Comparison of ENCODE assay signal across 24 mouse cellular contexts in genomic region chr16:44676357-44676756, GRCm38 (mm10). TPM values are rescaled to one million over a fixed set of nuclear protein-coding genes. Genes with fewer than 3 reads are reported as not detected.
DNase-seq lines count a peak whose midpoint lies in the region; ATAC-seq lines count a peak whose summit lies in the region.
"Had no signal": no experiment of that assay in that cellular context is flagged by ENCODE, and none has a peak within 500 bp of the region (broad histone marks: within the 10 kb centered on the region; RNA-seq: fewer than 3 reads in every experiment).

No protein-coding gene starts in this region.

- no peaks in the 10 kb centered on the region for H3K36me3 ChIP-seq in midbrain, embryonic 10.5 days
- H3K36me3 ChIP-seq in midbrain, embryonic 15.5 days (replicated peaks) = no peaks in the 10 kb centered on the region
- H3K36me3 ChIP-seq in limb, embryonic 13.5 days = no peaks in the 10 kb centered on the region
- H3K36me3 ChIP-seq: intestine, embryonic 15.5 days; lung, embryonic 15.5 days had no signal

- 96% methylated on average over 2 of the region's 2 CpGs for WGBS in midbrain, embryonic 10.5 days
- 89% methylated on average over 2 of the region's 2 CpGs for WGBS in midbrain, embryonic 15.5 days
- WGBS in limb, embryonic 13.5 days = 51% methylated on average over 2 of the region's 2 CpGs

- no peak for DNase-seq in midbrain, embryonic 10.5 days (ENCODE audit: low spot score)
- DNase-seq in fat pad, adult 2 months (ENCODE audit: extremely low read depth, low read depth, low spot score) = peak; percentile 99
- DNase-seq in ovary, postnatal 14 days (ENCODE audit: low spot score) = no peak
- DNase-seq: adrenal gland, adult 8-10 months; cerebellum, adult 8-10 months; gastrocnemius, postnatal 36 days; heart, postnatal 4 days; kidney, adult 8-10 months; kidney, postnatal 14 days; lung, postnatal 36 days; right cerebral cortex, postnatal 14 days; spleen, adult 18-20 months; thymus, postnatal 25 days had no signal

- H3K4me1 ChIP-seq in midbrain, embryonic 10.5 days = peaks cover 70% of the 10 kb centered on the region
- peaks cover 26% of the 10 kb centered on the region for H3K4me1 ChIP-seq in midbrain, embryonic 15.5 days
- H3K4me1 ChIP-seq in limb, embryonic 13.5 days = peaks cover 74% of the 10 kb centered on the region

- no peaks in the 10 kb centered on the region for H3K9me3 ChIP-seq in midbrain, embryonic 10.5 days (replicated peaks)
- H3K9me3 ChIP-seq in midbrain, embryonic 15.5 days = no peaks in the 10 kb centered on the region
- H3K9me3 ChIP-seq in limb, embryonic 13.5 days = no peaks in the 10 kb centered on the region
- H3K9me3 ChIP-seq: intestine, embryonic 15.5 days; lung, embryonic 15.5 days had no signal

- H3K27me3 ChIP-seq in midbrain, embryonic 10.5 days (ENCODE audit: low read depth, poor library complexity, severe bottlenecking) = peaks cover 21% of the 10 kb centered on the region
- H3K27me3 ChIP-seq in midbrain, embryonic 15.5 days (replicated peaks) = no peaks in the 10 kb centered on the region
- no peaks in the 10 kb centered on the region for H3K27me3 ChIP-seq in limb, embryonic 13.5 days
- H3K27me3 ChIP-seq: intestine, embryonic 15.5 days; lung, embryonic 15.5 days had no signal

- H3K4me3 ChIP-seq in midbrain, embryonic 10.5 days = no peak overlapping the region
- H3K4me3 ChIP-seq in midbrain, embryonic 15.5 days = no peak overlapping the region
- H3K4me3 ChIP-seq in limb, embryonic 13.5 days = no peak overlapping the region
- H3K4me3 ChIP-seq: erythroblast, embryonic 14.5 days; intestine, embryonic 15.5 days; lung, embryonic 15.5 days had no signal

- peak overlapping the region; percentile 68 for H3K27ac ChIP-seq in midbrain, embryonic 10.5 days (replicated peaks)
- no peak overlapping the region for H3K27ac ChIP-seq in midbrain, embryonic 15.5 days
- H3K27ac ChIP-seq in limb, embryonic 13.5 days = peak overlapping the region; percentile 71
- H3K27ac ChIP-seq: intestine, embryonic 15.5 days; liver, embryonic 14.5 days; lung, embryonic 15.5 days had no signal

- H3K4me2 ChIP-seq in midbrain, embryonic 15.5 days = no peak overlapping the region
- no peak overlapping the region for H3K4me2 ChIP-seq in limb, embryonic 13.5 days (replicated peaks)
- H3K4me2 ChIP-seq: intestine, embryonic 15.5 days; lung, embryonic 15.5 days had no signal

- H3K9ac ChIP-seq in midbrain, embryonic 15.5 days = no peak overlapping the region
- H3K9ac ChIP-seq in limb, embryonic 13.5 days = no peak overlapping the region
- H3K9ac ChIP-seq: intestine, embryonic 15.5 days; liver, embryonic 14.5 days; lung, embryonic 15.5 days had no signal

- ATAC-seq in midbrain, embryonic 15.5 days (replicated peaks) = no peak
- peak; percentile 62; the same call in 1 of the 2 replicates for ATAC-seq in limb, embryonic 13.5 days (ENCODE audit: low FRiP score, low read depth)
- no peak for ATAC-seq in megakaryocyte, adult 5-6 weeks (ENCODE audit: poor library complexity, severe bottlenecking)
- ATAC-seq in monocyte, adult 5-6 weeks (replicated peaks; ENCODE audit: insufficient number of reproducible peaks, low FRiP score, low TSS enrichment, poor library complexity, severe bottlenecking) = no peak
- ATAC-seq: activated CD4-positive, CD25-positive, alpha-beta regulatory T cell, adult 4 months; hindbrain, embryonic 16.5 days; intestine, embryonic 15.5 days; midbrain, embryonic 16.5 days had no signal

RNA-seq across cellular contexts. Expression of gene Nepro, which starts 47.7 kb away (rescaled TPM):
- polyA plus RNA-seq in midbrain, embryonic 10.5 days (2016; fragmentation: Nextera tagmentation; extraction: Ambion mirVana) = 11.3 and 14.0 TPM in 2 replicates
- polyA plus RNA-seq in midbrain, embryonic 15.5 days (2015; fragmentation: Nextera tagmentation; extraction: Ambion mirVana) = 4.4 and 4.9 TPM in 2 replicates
- polyA plus RNA-seq in limb, embryonic 13.5 days (2015; fragmentation: Nextera tagmentation; extraction: Ambion mirVana) = 10.2 and 11.0 TPM in 2 replicates
- 8.6 and 11.2 TPM in 2 replicates for total RNA-seq in megakaryocyte, adult 5-6 weeks (2015)
- 13.4 and 15.1 TPM in 2 replicates for total RNA-seq in megakaryocyte, adult 5-6 weeks (2017)
- 7.9 to 14.6 TPM (median 11.3 TPM) in 3 replicates for total RNA-seq in monocyte, adult 5-6 weeks (2017)
